Mouse (Mus musculus) olfactory bulb, adult 2 months (tissue): ENCODE data around the gene Mplkip. TPM values are rescaled to one million over a fixed set of nuclear protein-coding genes. Genes with fewer than 3 reads are reported as not detected.

ENCODE experiments used
- H3K27ac ChIP-seq: fragments of 200-500 bp; 2 replicates; pipeline ENCODE4 v1.5.1; 2012; ENCODE audit warnings: low read depth, low read length; ENCODE audit not compliant: insufficient read depth
- H3K4me1 ChIP-seq: fragments of 200-500 bp; 2 replicates; pipeline ENCODE4 v1.6.1; 2012; ENCODE audit warnings: low read length; ENCODE audit not compliant: control insufficient read depth, insufficient read depth
- H3K4me3 ChIP-seq: fragments of 200-500 bp; 2 replicates; pipeline ENCODE4 v1.5.1; 2012; ENCODE audit warnings: mild to moderate bottlenecking, low read depth, low read length, moderate library complexity; ENCODE audit not compliant: insufficient read depth
- CTCF ChIP-seq: fragments of 200-500 bp; IDR thresholded peaks from 2 replicates; pipeline ENCODE4 v1.5.1; 2012; ENCODE audit warnings: low read depth, mild to moderate bottlenecking, low read length, moderate library complexity; ENCODE audit not compliant: insufficient read depth
- POLR2A ChIP-seq: fragments of 200-500 bp; IDR thresholded peaks from 2 replicates; pipeline ENCODE4 v1.6.1; 2012; ENCODE audit warnings: mild to moderate bottlenecking, low read depth, low read length, moderate library complexity; ENCODE audit not compliant: insufficient read depth
- WGBS: fragments of 180-500 bp; shearing (Covaris S2); methylation state at CpG from one replicate; pipeline ENCODE4 v1.1.7; 2018; 5-methylcytosine and 5-hydroxymethylcytosine counted together
- polyA plus RNA-seq: library from polyadenylated mRNA; stranded (reverse); fragments of >200 nt; gene quantifications from 2 replicates; pipeline ENCODE4 v1.2.4, GENCODE M21; 2012; ENCODE audit warnings: low replicate concordance; ENCODE audit not compliant: missing spikeins, insufficient read depth, insufficient read length

Mplkip gene
- polyA plus RNA-seq, 1 experiment, result not detected

DNA sequence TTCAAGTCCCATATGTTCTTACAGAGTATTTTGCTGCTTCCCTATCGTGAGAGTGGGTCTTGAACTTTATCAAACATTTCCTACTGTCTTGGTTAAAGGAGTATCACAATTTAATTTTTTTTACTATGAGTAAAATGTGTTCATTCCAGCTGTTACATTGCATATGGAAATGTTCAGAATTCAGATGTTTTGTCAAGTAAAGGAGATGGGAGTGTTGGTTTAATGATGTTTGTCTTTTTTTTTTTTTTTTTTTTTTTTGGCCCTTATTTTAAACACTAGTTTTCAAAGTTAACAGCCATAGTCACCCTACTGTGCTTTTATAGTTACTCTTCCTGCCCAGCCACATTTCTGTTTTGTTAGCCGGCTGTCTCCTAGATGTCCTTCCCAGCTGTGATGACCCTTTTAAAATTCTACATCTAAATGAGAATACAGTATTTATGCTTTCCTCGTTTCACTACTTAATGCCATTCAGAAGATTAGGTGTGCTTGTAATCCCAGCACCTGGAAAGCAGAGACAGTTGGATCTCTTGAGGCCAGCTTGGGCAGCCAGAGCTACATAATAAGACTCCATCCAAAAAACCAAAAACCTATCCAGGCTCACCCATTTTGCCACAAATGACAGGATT is 5.2 kb downstream of the Mplkip start:
- Histone ChIP-seq H3K4me1 (no peaks in the 10 kb centered on the region), H3K4me3 (no peak overlapping the region), H3K27ac (no peak overlapping the region)
- no peak for TF ChIP-seq POLR2A
- no peak for TF ChIP-seq CTCF
- 71% methylated on average over 3 of the region's 3 CpGs for WGBS

- no peak overlapping the region for H3K4me3 ChIP-seq
- TF ChIP-seq POLR2A (no peak), CTCF (no peak)
- H3K4me1 ChIP-seq, result no peaks in the 10 kb centered on the region
- H3K27ac ChIP-seq, result no peak overlapping the region
Measured at GRCm38 (mm10) chr13:17701322-17701721, 6.3 kb downstream of the Mplkip start.

DNA sequence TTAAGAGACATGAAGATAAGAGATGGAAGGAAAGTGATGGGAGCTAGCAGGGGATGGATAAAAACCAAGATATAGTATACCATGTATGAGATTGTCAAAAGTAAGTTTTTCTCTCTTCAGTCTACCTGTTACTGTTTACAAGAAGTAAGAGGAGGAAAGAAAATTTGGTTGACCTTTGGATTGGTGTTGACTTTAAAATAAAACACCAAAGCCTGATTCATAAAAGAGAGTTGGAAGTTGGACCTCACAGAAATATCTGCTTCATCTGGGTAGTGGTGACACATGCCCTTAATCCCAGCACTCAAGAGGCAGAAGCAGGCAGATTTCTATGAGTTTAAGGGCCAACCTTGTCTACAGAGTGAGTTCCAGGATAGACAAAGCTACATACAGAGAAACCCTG is 7.3 kb downstream of the Mplkip start:
- Histone ChIP-seq H3K27ac (no peak overlapping the region), H3K4me3 (no peak overlapping the region), H3K4me1 (no peaks in the 10 kb centered on the region)
- TF ChIP-seq CTCF (no peak), POLR2A (no peak)

- no peaks in the 10 kb centered on the region for H3K4me1 ChIP-seq
- TF ChIP-seq CTCF (no peak), POLR2A (no peak)
- H3K4me3 ChIP-seq, result no peak overlapping the region
- no peak overlapping the region for H3K27ac ChIP-seq
- WGBS, result 56% methylated on average over 6 of the region's 6 CpGs
Measured at GRCm38 (mm10) chr13:17705188-17705826, 10.3 kb downstream of the Mplkip start.

- no peak overlapping the region for H3K27ac ChIP-seq
- TF ChIP-seq POLR2A (no peak), CTCF (no peak)
- H3K4me1 ChIP-seq, result no peaks in the 10 kb centered on the region
- H3K4me3 ChIP-seq, result no peak overlapping the region
- 70% methylated on average over 5 of the region's 5 CpGs for WGBS
Measured at GRCm38 (mm10) chr13:17708784-17709311, 13.9 kb downstream of the Mplkip start.

GRCm38 (mm10) chr13:17717357-17717756 is 22.4 kb downstream of the Mplkip start:
- Histone ChIP-seq H3K27ac (no peak overlapping the region), H3K4me3 (no peak overlapping the region), H3K4me1 (no peaks in the 10 kb centered on the region)
- WGBS, result 85% methylated on average over 1 of the region's 1 CpGs
- no peak for TF ChIP-seq CTCF

- Histone ChIP-seq H3K4me3 (no peak overlapping the region), H3K4me1 (no peaks in the 10 kb centered on the region), H3K27ac (no peak overlapping the region)
- TF ChIP-seq POLR2A (no peak), CTCF (no peak)
- WGBS, result 94% methylated on average over 4 of the region's 4 CpGs
Measured at GRCm38 (mm10) chr13:17727922-17728321, 32.9 kb downstream of the Mplkip start.

DNA sequence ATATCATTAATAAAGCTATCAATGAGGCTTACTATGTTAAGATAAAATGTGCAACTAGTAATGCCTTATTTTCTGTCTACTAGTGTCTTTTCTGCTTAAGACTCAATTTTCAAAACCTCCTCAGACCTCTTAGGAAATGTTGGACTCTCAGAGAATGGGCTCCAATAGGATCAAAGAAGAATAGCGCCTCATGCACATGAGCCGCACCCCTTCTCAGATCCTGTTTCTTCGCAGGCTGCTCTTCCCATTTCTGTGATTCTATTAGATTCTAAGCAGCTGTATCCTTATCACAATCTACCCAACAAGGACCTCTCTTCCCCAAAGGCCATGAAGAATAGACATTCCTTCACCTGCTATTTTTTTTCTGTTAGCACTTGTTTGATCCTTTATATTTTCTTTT is 33.8 kb downstream of the Mplkip start:
- Histone ChIP-seq H3K4me3 (no peak overlapping the region), H3K4me1 (no peaks in the 10 kb centered on the region), H3K27ac (no peak overlapping the region)
- no peak for TF ChIP-seq CTCF
- no peak for TF ChIP-seq POLR2A
- WGBS, result 96% methylated on average over 3 of the region's 3 CpGs

Other genes with a start within 250 kb of the Mplkip start
- gene Sugct, start 361 bp downstream of the Mplkip start, polyA plus RNA-seq, result not detected in 2 replicates
- 65.0 TPM in 1 of 2 replicates, not detected in the other for gene Cdk13, start 109.9 kb downstream of the Mplkip start, polyA plus RNA-seq
- gene Rala, start 249.0 kb downstream of the Mplkip start, polyA plus RNA-seq, result not detected in 2 replicates